Mouse (Mus musculus) myocyte (in vitro differentiated cells): ENCODE results near the gene Nap1l4. TPM values are rescaled to one million over a fixed set of nuclear protein-coding genes. Genes with fewer than 3 reads are reported as not detected.

Experiments used
- H3K27me3 ChIP-seq: one replicate; pipeline ENCODE4 v1.6.1; 2011; ENCODE audit not compliant: control insufficient read depth, insufficient read depth, insufficient read length
- H3K36me3 ChIP-seq: one replicate; pipeline ENCODE4 v1.6.1; 2011; ENCODE audit not compliant: control insufficient read depth, insufficient read depth
- H3K4me2 ChIP-seq: one replicate; pipeline ENCODE4 v1.6.1; 2011; ENCODE audit warnings: low read depth, control low read depth
- H3K4me3 ChIP-seq: one replicate; pipeline ENCODE4 v1.5.1; 2011; ENCODE audit warnings: mild to moderate bottlenecking, control low read depth, moderate library complexity
- H3K79me2 ChIP-seq: one replicate; pipeline ENCODE4 v1.6.1; 2011; ENCODE audit not compliant: control insufficient read depth, insufficient read depth
- H3ac ChIP-seq: one replicate; pipeline ENCODE4 v1.6.1; 2011; ENCODE audit not compliant: control insufficient read depth, insufficient read length
- CEBPB ChIP-seq: IDR thresholded peaks from 2 replicates; pipeline ENCODE4 v1.6.1; 2011; ENCODE audit warnings: mild to moderate bottlenecking, moderate library complexity; ENCODE audit not compliant: poor library complexity, insufficient read depth, severe bottlenecking
- E2F4 ChIP-seq: IDR thresholded peaks from one replicate; pipeline ENCODE4 v1.6.1; 2011; ENCODE audit warnings: mild to moderate bottlenecking, control low read depth, moderate library complexity; ENCODE audit not compliant: insufficient read depth
- MAX ChIP-seq: IDR thresholded peaks from one replicate; pipeline ENCODE4 v1.6.1; 2011; ENCODE audit warnings: low read depth, mild to moderate bottlenecking, control low read depth
- MYOD1 ChIP-seq, 3 experiments: IDR thresholded peaks; one replicate each; pipeline ENCODE4 v1.6.1; 2011; ENCODE audit warnings: control low read depth in 2 of 3, low read depth in 2 of 3, mild to moderate bottlenecking in 2 of 3, moderate library complexity in 1 of 3; ENCODE audit not compliant: insufficient read length in 2 of 3, control insufficient read depth in 1 of 3
- MYOG ChIP-seq, 3 experiments: IDR thresholded peaks; one replicate each; pipeline ENCODE4 v1.6.1; 2011; ENCODE audit warnings: control low read depth in 2 of 3, low read depth in 2 of 3, mild to moderate bottlenecking in 2 of 3; ENCODE audit not compliant: insufficient read length in 2 of 3, control insufficient read depth in 1 of 3, insufficient read depth in 1 of 3
- POLR2A ChIP-seq: IDR thresholded peaks from one replicate; pipeline ENCODE4 v1.6.1; 2011; ENCODE audit warnings: low read depth, mild to moderate bottlenecking, control low read depth, moderate library complexity; ENCODE audit not compliant: insufficient read length
- POLR2AphosphoS2 ChIP-seq: IDR thresholded peaks from one replicate; pipeline ENCODE4 v1.6.1; 2011; ENCODE audit warnings: low read depth, control low read depth; ENCODE audit not compliant: insufficient read length
- REST ChIP-seq: IDR thresholded peaks from one replicate; pipeline ENCODE4 v1.6.1; 2011; ENCODE audit warnings: mild to moderate bottlenecking, control low read depth, moderate library complexity; ENCODE audit not compliant: insufficient read depth, insufficient read length
- SRF ChIP-seq: IDR thresholded peaks from one replicate; pipeline ENCODE4 v1.6.1; 2011; ENCODE audit warnings: low read depth; ENCODE audit not compliant: control insufficient read depth, insufficient read length
- TCF12 ChIP-seq: IDR thresholded peaks from one replicate; pipeline ENCODE4 v1.6.1; 2011; ENCODE audit warnings: mild to moderate bottlenecking, control low read depth; ENCODE audit not compliant: poor library complexity, insufficient read depth, severe bottlenecking
- TCF3 ChIP-seq: IDR thresholded peaks from one replicate; pipeline ENCODE4 v1.6.1; 2011; ENCODE audit warnings: low read depth, control low read depth; ENCODE audit not compliant: insufficient read length
- USF1 ChIP-seq: IDR thresholded peaks from one replicate; pipeline ENCODE4 v1.6.1; 2011; ENCODE audit warnings: low read depth, mild to moderate bottlenecking, control low read depth, moderate library complexity
- polyA plus RNA-seq: library from polyadenylated mRNA; unstranded; fragments of >200 nt; fragmentation: generic; extraction: Trizol; gene quantifications from one replicate; pipeline ENCODE4 v1.2.1, GENCODE M21; 2012; ENCODE audit warnings: missing spikeins

Gene Nap1l4
- polyA plus RNA-seq, 1 experiment, result 101 TPM

DNA sequence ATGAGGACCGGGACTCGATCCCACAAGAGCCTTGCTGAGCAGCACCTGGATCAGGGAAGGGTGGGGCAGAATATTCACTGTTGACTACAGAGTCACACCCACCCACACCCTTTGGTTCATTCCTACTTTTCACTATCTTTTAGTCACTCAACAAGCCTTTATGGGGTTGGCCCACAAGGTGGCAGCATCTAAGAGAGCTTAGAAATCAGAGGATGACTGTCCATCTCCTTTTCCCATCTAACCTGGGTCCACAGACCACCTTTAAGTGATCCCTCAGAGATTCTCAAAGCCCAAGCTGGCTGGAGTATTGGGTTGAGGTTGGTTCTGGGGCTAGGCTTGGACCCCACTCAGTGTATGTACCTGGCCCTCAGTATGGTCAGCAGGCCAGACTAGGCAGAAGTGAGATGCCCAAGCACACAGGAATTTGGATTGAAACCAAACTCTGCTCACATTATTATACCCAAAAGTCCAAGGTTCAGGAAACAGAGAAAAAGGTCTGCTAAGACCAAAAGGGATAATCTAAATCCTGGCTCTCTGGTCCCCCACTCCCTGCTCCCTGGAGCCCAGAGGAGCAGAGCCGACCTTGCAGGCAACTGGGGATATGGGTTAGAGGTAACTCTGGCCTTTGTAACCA lies 72.1 kb downstream of the Nap1l4 start:
- TF ChIP-seq CEBPB, result no peak
- TF ChIP-seq SRF, result no peak
- no peak for TF ChIP-seq MYOD1 (IDR thresholded peaks at IDR 0.05; ENCODE audit: control insufficient read depth in 1 of 3, insufficient read length in 2 of 3, low read depth in 2 of 3)
- TF ChIP-seq USF1, result no peak
- no peak for TF ChIP-seq MYOG (IDR thresholded peaks at IDR 0.05; ENCODE audit: control insufficient read depth in 1 of 3, insufficient read depth in 1 of 3, insufficient read length in 2 of 3, low read depth in 2 of 3)
- no peak for TF ChIP-seq TCF12
- TF ChIP-seq MAX, result no peak
- no peak for TF ChIP-seq E2F4
- H3K4me2 ChIP-seq, result no peak overlapping the region
- H3ac ChIP-seq, result no peak overlapping the region

DNA sequence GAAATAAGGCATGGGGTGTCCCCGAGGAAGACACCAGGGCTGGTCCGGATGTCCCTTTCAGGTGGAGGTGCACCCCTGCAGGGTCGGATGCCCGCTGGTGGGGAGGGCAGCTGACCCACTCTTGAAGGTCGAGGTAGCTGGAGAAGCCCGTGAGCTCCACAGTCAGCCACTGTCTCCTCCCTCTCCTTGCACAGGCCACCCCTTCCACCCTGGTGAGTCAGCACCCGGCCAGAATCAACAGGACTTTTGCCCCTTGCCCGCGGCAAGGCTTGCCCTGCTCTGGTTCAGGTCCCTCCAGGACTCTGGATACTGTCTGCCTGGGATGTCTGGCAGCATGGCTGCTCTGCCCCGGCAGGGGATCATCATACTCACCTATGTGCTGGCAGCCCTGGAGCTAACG lies 73.0 kb downstream of the Nap1l4 start:
- H3K4me3 ChIP-seq, result no peak overlapping the region
- no peaks in the 10 kb centered on the region for H3K79me2 ChIP-seq
- peaks cover 23% of the 10 kb centered on the region for H3K27me3 ChIP-seq
- H3K36me3 ChIP-seq, result no peaks in the 10 kb centered on the region
- no peak overlapping the region for H3K4me2 ChIP-seq
- TF ChIP-seq POLR2AphosphoS2 (no peak), E2F4 (no peak), TCF12 (no peak)
- H3ac ChIP-seq, result no peak overlapping the region

More for the DNA sequence above, 72.1 kb downstream of the Nap1l4 start:
- Histone ChIP-seq H3K79me2 (no peaks in the 10 kb centered on the region), H3K4me3 (no peak overlapping the region), H3K27me3 (peaks cover 23% of the 10 kb centered on the region), H3K36me3 (no peaks in the 10 kb centered on the region)

DNA sequence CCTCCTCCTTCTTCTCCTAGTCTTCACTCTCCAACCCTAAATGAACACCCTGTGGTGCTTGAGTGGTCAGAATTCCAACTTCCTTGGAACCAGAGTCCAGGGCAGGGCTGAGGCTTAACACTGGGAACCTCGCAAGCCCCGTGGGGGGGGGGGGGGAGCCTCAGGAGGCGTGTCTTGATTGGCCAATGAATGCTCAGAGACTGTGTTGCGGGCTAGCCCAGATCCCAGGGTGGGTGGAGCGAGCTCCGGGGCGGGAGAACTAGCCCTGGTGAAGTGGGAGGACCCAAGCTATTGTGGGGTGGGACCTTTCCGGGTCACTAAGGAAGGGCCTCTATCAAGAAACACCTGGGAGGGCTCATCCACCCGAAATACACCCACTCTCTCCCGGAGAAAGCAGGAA lies 74.1 kb downstream of the Nap1l4 start:
- Histone ChIP-seq H3K4me2 (no peak overlapping the region), H3K27me3 (peaks cover 23% of the 10 kb centered on the region), H3K4me3 (no peak overlapping the region), H3ac (no peak overlapping the region), H3K36me3 (no peaks in the 10 kb centered on the region), H3K79me2 (no peaks in the 10 kb centered on the region)
- TF ChIP-seq SRF (no peak), REST (no peak), TCF3 (no peak), E2F4 (no peak), POLR2A (no peak), USF1 (no peak), TCF12 (no peak), MAX (no peak), POLR2AphosphoS2 (no peak)

DNA sequence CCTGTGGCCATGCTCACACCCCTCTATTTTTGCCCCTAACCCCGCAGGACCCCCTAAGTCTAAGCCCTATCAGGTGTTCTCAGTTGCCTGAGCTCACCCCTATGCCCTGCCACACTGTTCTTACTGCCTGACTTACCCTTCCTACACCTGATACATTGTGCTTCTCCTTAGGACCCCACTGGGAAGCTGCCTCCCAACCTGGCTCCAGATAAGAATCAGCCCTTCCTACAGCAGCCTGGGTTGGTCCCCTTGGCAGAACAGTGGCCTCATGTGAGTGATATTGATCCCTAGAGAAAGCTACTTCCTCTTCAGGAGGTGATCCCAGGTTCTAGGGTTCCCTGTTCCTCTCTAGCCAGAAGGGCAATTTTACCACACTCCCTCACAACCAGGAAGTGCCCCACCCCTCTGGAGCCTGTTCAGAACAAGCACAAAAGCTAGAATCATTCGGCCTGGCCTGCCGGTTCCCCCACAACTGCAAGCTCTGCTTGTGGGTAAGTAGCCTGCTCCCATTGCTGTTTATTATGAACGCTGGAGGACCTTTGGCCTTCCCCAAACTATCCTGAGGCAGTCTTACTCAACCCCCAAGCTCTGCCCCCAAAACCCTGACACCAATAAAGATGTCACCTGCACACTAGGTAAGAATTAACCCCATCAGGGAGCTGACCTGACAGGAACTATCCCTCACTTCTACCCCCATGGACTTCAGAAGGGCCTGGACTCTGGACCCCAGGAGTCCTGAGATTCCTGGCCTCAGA lies 75.4 kb downstream of the Nap1l4 start, which contains the start of gene Slc22a18:
Gene Slc22a18, plus strand, starts transcription at position 390 of the 755 bp plus-strand sequence.
- no peak for TF ChIP-seq E2F4
- TF ChIP-seq MAX, result no peak
- no peak for TF ChIP-seq POLR2A
- TF ChIP-seq MYOG (IDR thresholded peaks at IDR 0.05; ENCODE audit: control insufficient read depth in 1 of 3, insufficient read depth in 1 of 3, insufficient read length in 2 of 3, low read depth in 2 of 3), result no peak
- TF ChIP-seq TCF3, result no peak
- TF ChIP-seq REST, result no peak
- no peak for TF ChIP-seq POLR2AphosphoS2
- TF ChIP-seq CEBPB, result no peak
- no peak for TF ChIP-seq MYOD1 (IDR thresholded peaks at IDR 0.05; ENCODE audit: control insufficient read depth in 1 of 3, insufficient read length in 2 of 3, low read depth in 2 of 3)
- no peak for TF ChIP-seq TCF12
- TF ChIP-seq USF1, result no peak
- no peak for TF ChIP-seq SRF
- Histone ChIP-seq H3K4me3 (no peak within 1 kb of the TSS), H3K27me3 (peaks cover 15% of the 10 kb centered on the region), H3K36me3 (no peaks in the 10 kb centered on the region), H3K79me2 (no peaks in the 10 kb centered on the region), H3K4me2 (no peak within 1 kb of the TSS), H3ac (no peak within 1 kb of the TSS)

DNA sequence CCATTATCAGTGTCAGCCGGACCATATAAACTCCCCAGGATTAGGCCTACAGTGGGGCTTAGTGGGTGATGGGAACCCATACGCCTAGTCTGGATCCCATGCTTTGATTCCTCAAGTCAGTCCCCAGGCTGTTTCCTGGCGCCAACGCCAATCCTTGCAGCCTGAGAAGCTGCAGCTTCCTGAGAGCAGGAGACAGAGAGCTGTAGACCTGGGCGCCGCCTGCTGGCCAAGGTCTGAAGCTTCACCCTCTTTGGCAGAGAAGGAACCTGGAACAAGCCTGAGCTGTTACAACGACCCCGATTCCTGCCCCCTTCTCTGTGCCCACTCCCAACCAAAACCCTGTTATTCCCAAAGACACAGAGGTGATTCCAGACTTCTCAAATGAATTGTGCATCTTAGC lies 79.0 kb downstream of the Nap1l4 start:
- TF ChIP-seq POLR2AphosphoS2 (no peak), TCF12 (no peak), CEBPB (no peak), REST (no peak), MYOG (IDR thresholded peaks at IDR 0.05; ENCODE audit: control insufficient read depth in 1 of 3, insufficient read depth in 1 of 3, insufficient read length in 2 of 3, low read depth in 2 of 3) (no peak)

More for the DNA sequence above, 79.0 kb downstream of the Nap1l4 start:
- H3K36me3 ChIP-seq, result no peaks in the 10 kb centered on the region
- no peaks in the 10 kb centered on the region for H3K79me2 ChIP-seq
- no peak overlapping the region for H3K4me3 ChIP-seq
- H3K4me2 ChIP-seq, result no peak overlapping the region
- H3ac ChIP-seq, result no peak overlapping the region
- H3K27me3 ChIP-seq, result peaks cover 7% of the 10 kb centered on the region
